Mouse (Mus musculus) kidney, adult 2 months (tissue): ENCODE data around the gene Cacna1a.

ENCODE experiments used
- CTCF ChIP-seq: fragments of 200-500 bp; conservative IDR thresholded peaks from 2 replicates; pipeline ENCODE4 v1.5.1; 2011; ENCODE audit warnings: low read depth, mild to moderate bottlenecking, control low read depth, low read length, moderate library complexity, mixed read lengths; ENCODE audit not compliant: insufficient read depth, insufficient read length
- POLR2A ChIP-seq: fragments of 200-500 bp; IDR thresholded peaks from one replicate; pipeline ENCODE4 v1.6.1; 2011; ENCODE audit warnings: low read depth, low read length, control low read depth

- TF ChIP-seq POLR2A (no peak), CTCF (peak; percentile 94)
Observed at GRCm38 (mm10) chr8:84363428-84364134, 24.7 kb upstream of the Cacna1a start.
